Mouse (Mus musculus) CH12.LX (cell line): Measurements from ENCODE around the gene Pcca. TPM values are rescaled to one million over a fixed set of nuclear protein-coding genes. Genes with fewer than 3 reads are reported as not detected.

Source experiments
- DNase-seq: peaks from one replicate; pipeline ENCODE4 v3.0.0-alpha.2; 2013; ENCODE audit errors: extremely low read depth
- H3K27ac ChIP-seq: 2 replicates; pipeline ENCODE4 v1.5.1; 2012; ENCODE audit warnings: low read depth, mild to moderate bottlenecking, control low read depth, moderate library complexity; ENCODE audit not compliant: insufficient read depth
- H3K27me3 ChIP-seq: replicated peaks from 2 replicates; pipeline ENCODE3; 2012; ENCODE audit warnings: inconsistent platforms
- H3K36me3 ChIP-seq, 2 experiments: replicated peaks in 1 of 2; 2 replicates each; pipeline versions ENCODE3 to v1.6.1; 2012; ENCODE audit warnings: inconsistent platforms in 1 of 2, low read length in 1 of 2, mild to moderate bottlenecking in 1 of 2, mixed read lengths in 1 of 2, moderate library complexity in 1 of 2; ENCODE audit not compliant: control insufficient read depth in 1 of 2, insufficient read depth in 1 of 2
- H3K4me1 ChIP-seq, 2 experiments: 2 replicates each; pipeline ENCODE4 v1.6.1; 2012; ENCODE audit warnings: inconsistent platforms in 1 of 2, moderate library complexity in 1 of 2; ENCODE audit not compliant: insufficient read depth in 2 of 2, control insufficient read depth in 1 of 2
- H3K4me2 ChIP-seq: 2 replicates; pipeline ENCODE4 v1.6.1; 2012; ENCODE audit warnings: low read depth, mild to moderate bottlenecking, control low read depth; ENCODE audit not compliant: poor library complexity, insufficient read depth, severe bottlenecking
- H3K4me3 ChIP-seq, 3 experiments: fragments of 150-350 bp in 1 of 3; sonication (generic) in 1 of 3; replicated peaks in 1 of 3; 2 replicates each; pipeline versions ENCODE3 to v1.5.1; 2011 to 2012; ENCODE audit warnings: low read depth in 2 of 3, low read length in 2 of 3, mild to moderate bottlenecking in 2 of 3, moderate library complexity in 2 of 3, control low read depth in 1 of 3, improper control_type of control experiment in 1 of 3, inconsistent platforms in 1 of 3, mixed read lengths in 1 of 3; ENCODE audit not compliant: poor library complexity in 1 of 3
- H3K79me2 ChIP-seq: replicated peaks from 2 replicates; pipeline ENCODE4 v1.6.1; 2012; ENCODE audit warnings: mild to moderate bottlenecking, moderate library complexity; ENCODE audit not compliant: control insufficient read depth, poor library complexity, insufficient read depth, severe bottlenecking; ENCODE audit errors: extremely low read depth
- H3K9ac ChIP-seq: 2 replicates; pipeline ENCODE4 v1.6.1; 2012; ENCODE audit warnings: low read depth, mild to moderate bottlenecking, control low read depth, moderate library complexity; ENCODE audit not compliant: insufficient read depth
- H3K9me3 ChIP-seq: replicated peaks from 2 replicates; pipeline ENCODE3; 2012; ENCODE audit warnings: low read length, inconsistent platforms, mixed read lengths
- BHLHE40 ChIP-seq: IDR thresholded peaks from 2 replicates; pipeline ENCODE4 v1.6.1; 2011; ENCODE audit warnings: mild to moderate bottlenecking, low read depth, low read length, improper control_type of control experiment
- CHD1 ChIP-seq: IDR thresholded peaks from 2 replicates; pipeline ENCODE4 v1.6.1; 2012; ENCODE audit warnings: low read depth, low read length, improper control_type of control experiment, inconsistent platforms
- CTCF ChIP-seq, 2 experiments: IDR thresholded peaks in 1 of 2; conservative IDR thresholded peaks in 1 of 2; 2 replicates each; pipeline ENCODE4 v1.5.1; 2011 to 2012; ENCODE audit warnings: low read depth in 2 of 2, low read length in 2 of 2, improper control_type of control experiment in 1 of 2, inconsistent platforms in 1 of 2, mild to moderate bottlenecking in 1 of 2, moderate library complexity in 1 of 2
- ETS1 ChIP-seq: conservative IDR thresholded peaks from 2 replicates; pipeline ENCODE4 v1.6.1; 2012; ENCODE audit warnings: low read depth, mild to moderate bottlenecking, inconsistent platforms, low read length, improper control_type of control experiment, moderate library complexity
- KAT2A ChIP-seq: IDR thresholded peaks from 2 replicates; pipeline ENCODE4 v1.6.1; 2012; ENCODE audit warnings: low read length, improper control_type of control experiment, inconsistent platforms; ENCODE audit not compliant: insufficient replicate concordance
- MAX ChIP-seq: IDR thresholded peaks from 2 replicates; pipeline ENCODE4 v1.6.1; 2011; ENCODE audit warnings: low read length, improper control_type of control experiment
- MYC ChIP-seq: IDR thresholded peaks from 2 replicates; pipeline ENCODE4 v1.6.1; 2011; ENCODE audit warnings: low read depth, mild to moderate bottlenecking, improper control_type of control experiment, low read length
- NRF1 ChIP-seq: IDR thresholded peaks from 2 replicates; pipeline ENCODE4 v1.6.1; 2014; ENCODE audit warnings: low read depth, mild to moderate bottlenecking, inconsistent platforms, low read length, improper control_type of control experiment, moderate library complexity
- POLR2AphosphoS2 ChIP-seq: IDR thresholded peaks from 2 replicates; pipeline ENCODE4 v1.6.1; 2011; ENCODE audit warnings: low read depth, low read length, improper control_type of control experiment
- RCOR1 ChIP-seq: conservative IDR thresholded peaks from 2 replicates; pipeline ENCODE4 v1.6.1; 2012; ENCODE audit warnings: low read depth, mild to moderate bottlenecking, inconsistent platforms, low read length, improper control_type of control experiment
- SMC3 ChIP-seq: IDR thresholded peaks from 2 replicates; pipeline ENCODE4 v1.6.1; 2011; ENCODE audit warnings: low read depth, low read length, improper control_type of control experiment
- UBTF ChIP-seq: IDR thresholded peaks from 2 replicates; pipeline ENCODE4 v1.6.1; 2012; ENCODE audit warnings: low read depth, mild to moderate bottlenecking, inconsistent platforms, low read length, improper control_type of control experiment, moderate library complexity
- ZC3H11A ChIP-seq: IDR thresholded peaks from 2 replicates; pipeline ENCODE4 v1.6.1; 2012; ENCODE audit warnings: low read depth, mild to moderate bottlenecking, inconsistent platforms, low read length, improper control_type of control experiment
- ZMIZ1 ChIP-seq: IDR thresholded peaks from 2 replicates; pipeline ENCODE4 v1.6.1; 2012; ENCODE audit warnings: low read depth, mild to moderate bottlenecking, inconsistent platforms, low read length, improper control_type of control experiment
- dilution Hi-C: fragments of 300-500 bp; cut with MboI; formaldehyde crosslinking; loops from 2 replicates; pipeline ENCODE4 v1.14.3; 2020; ENCODE audit warnings: low sequenced_read_pairs; ENCODE audit not compliant: extremely low pct_unique_long_range_greater_than_20kb, extremely low pct_ligation_motif_present
- in situ Hi-C: fragments of 300-500 bp; cut with MboI; formaldehyde crosslinking; loops from 3 replicates; pipeline ENCODE4 v1.14.3; 2019; ENCODE audit warnings: low sequenced_read_pairs, low pct_ligation_motif_present, low pct_unique_long_range_greater_than_20kb, mixed read lengths
- polyA plus RNA-seq: library from polyadenylated mRNA; unstranded; fragments of >175 nt; gene quantifications from 2 replicates; pipeline ENCODE4 v1.2.1, GENCODE M21; 2012; ENCODE audit warnings: low read depth; ENCODE audit not compliant: insufficient read length
- total RNA-seq, 2 experiments: library from RNA; depleted of rRNA; stranded (reverse); fragments of 300-350 nt in 1 of 2; fragments of >200 nt in 1 of 2; gene quantifications; 2 replicates each; pipeline ENCODE4 v1.2.3; 2012 to 2014

Pcca gene
- total and polyA plus RNA-seq, 3 experiments: 11.2 to 39.0 (median 23.8) TPM

GRCm38 (mm10) chr14:122489686-122490414 is 44.3 kb upstream of the Pcca start:
- Histone ChIP-seq H3K36me3 (no peaks in the 10 kb centered on the region), H3K4me1 (peaks cover 4 to 16% of the 10 kb centered on the region in 2 experiments; a peak in 2 of 4 replicates), H3K79me2 (no peaks in the 10 kb centered on the region), H3K27ac (no peak overlapping the region), H3K27me3 (no peaks in the 10 kb centered on the region), H3K9me3 (no peaks in the 10 kb centered on the region), H3K4me2 (peak overlapping the region; percentile 55; the same call in 1 of the 2 replicates), H3K9ac (no peak overlapping the region), H3K4me3 (no peak overlapping the region)
- no peak for DNase-seq
- in situ Hi-C loops: no loop called here
- dilution Hi-C loops: no loop called here
- no peak for TF ChIP-seq CTCF (conservative IDR thresholded peaks at IDR 0.05 in 1 of 2, IDR thresholded peaks at IDR 0.05 in 1 of 2; ENCODE audit: low read depth in 2 of 2, low read length in 2 of 2)
- no peak for TF ChIP-seq POLR2AphosphoS2
- TF ChIP-seq ZC3H11A: no peak

GRCm38 (mm10) chr14:122490441-122491328 is 43.4 kb upstream of the Pcca start, which contains the start of gene Gm10837:
Gene Gm10837 (plus strand): TSS chr14:122490586.
- no peaks in the 10 kb centered on the region for H3K36me3 ChIP-seq
- dilution Hi-C loops (no loop called here), in situ Hi-C loops (no loop called here)
- no peaks in the 10 kb centered on the region for H3K79me2 ChIP-seq
- peaks cover 0 to 11% of the 10 kb centered on the region in 2 experiments; a peak in 2 of 4 replicates for H3K4me1 ChIP-seq
- DNase-seq: no peak
- no peak within 1 kb of the TSS for H3K27ac ChIP-seq
- peak within 1 kb of the TSS in 1 of 3 experiments; percentile 28 for H3K4me3 ChIP-seq
- H3K9me3 ChIP-seq: no peaks in the 10 kb centered on the region
- H3K9ac ChIP-seq: no peak within 1 kb of the TSS
- H3K4me2 ChIP-seq: peak within 1 kb of the TSS; percentile 87
- peak; percentile 23; the same call in 1 of the 2 replicates for TF ChIP-seq NRF1
- no peak for TF ChIP-seq SMC3
- peak; percentile 66 for TF ChIP-seq BHLHE40
- H3K27me3 ChIP-seq: no peaks in the 10 kb centered on the region

DNA sequence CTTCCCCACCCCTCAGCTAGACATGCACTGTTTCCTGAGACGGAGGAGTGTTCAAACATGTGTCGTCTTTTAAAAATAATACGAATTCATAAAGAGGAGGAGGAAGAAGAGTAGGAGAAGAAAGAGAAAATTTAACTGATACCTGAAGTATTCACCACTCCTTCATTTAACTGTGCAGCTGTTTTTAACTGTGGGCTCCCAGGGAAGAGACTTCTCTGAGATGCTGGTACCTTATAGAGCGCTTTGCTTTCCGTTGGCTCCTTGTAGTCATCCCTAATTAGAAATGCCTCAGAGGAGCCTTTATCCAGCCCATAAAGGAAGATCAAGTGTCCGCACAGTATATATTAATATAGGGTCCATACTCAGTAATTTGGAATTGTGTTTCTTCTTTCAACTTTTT is 42.6 kb upstream of the Pcca start:
- no peak overlapping the region for H3K9ac ChIP-seq
- no peaks in the 10 kb centered on the region for H3K79me2 ChIP-seq
- H3K4me3 ChIP-seq: no peak overlapping the region
- TF ChIP-seq ZMIZ1 (no peak), KAT2A (no peak), RCOR1 (no peak), ETS1 (no peak), UBTF (no peak), CHD1 (no peak), MAX (no peak), MYC (no peak)
- H3K27me3 ChIP-seq: no peaks in the 10 kb centered on the region
- in situ Hi-C loops: no loop called here
- no peak for DNase-seq
- no peaks in the 10 kb centered on the region for H3K9me3 ChIP-seq
- dilution Hi-C loops: no loop called here
- H3K4me2 ChIP-seq: no peak overlapping the region
- H3K27ac ChIP-seq: no peak overlapping the region
- H3K4me1 ChIP-seq: peaks cover 0 to 2% of the 10 kb centered on the region in 2 experiments; a peak in 1 of 4 replicates
- no peaks in the 10 kb centered on the region for H3K36me3 ChIP-seq
